Mouse (Mus musculus): ENCODE measurements around the gene Pip4k2a. TPM values are rescaled to one million over a fixed set of nuclear protein-coding genes. Genes with fewer than 3 reads are reported as not detected.

The Pip4k2a gene
- polyA plus RNA-seq, 1 experiment from 2014 or later: 12.7 TPM

- H3K4me3 ChIP-seq: peak overlapping the region; percentile 58
- H3K27ac ChIP-seq (replicated peaks): peak overlapping the region; percentile 90
- no peaks in the 10 kb centered on the region for H3K36me3 ChIP-seq
- no peaks in the 10 kb centered on the region for H3K27me3 ChIP-seq
- H3K4me2 ChIP-seq: peak overlapping the region; percentile 92
- peak; percentile 82 for ATAC-seq (ENCODE audit: low read depth)
- peak overlapping the region; percentile 76 for H3K9ac ChIP-seq
- no peaks in the 10 kb centered on the region for H3K9me3 ChIP-seq
- H3K4me1 ChIP-seq (replicated peaks): peaks cover 22% of the 10 kb centered on the region
- WGBS: under 1% methylated on average over 46 of the region's 46 CpGs
Observed at GRCm38 (mm10) chr2:18997387-18997971, 447 bp downstream of the Pip4k2a start.

GRCm38 (mm10) chr2:18996451-18997211, 1.3 kb downstream of the Pip4k2a start:
- WGBS: under 1% methylated on average over 25 of the region's 25 CpGs
- peak overlapping the region; percentile 76 for H3K9ac ChIP-seq
- ATAC-seq (ENCODE audit: low read depth): no peak
- H3K9me3 ChIP-seq: 0 out of 2 replicates have a peak, but pooled peaks cover 4% of the 10 kb centered on the region
- H3K27me3 ChIP-seq: no peaks in the 10 kb centered on the region
- H3K4me2 ChIP-seq: peak overlapping the region; percentile 92
- peaks cover 25% of the 10 kb centered on the region for H3K4me1 ChIP-seq (replicated peaks)
- no peak overlapping the region for H3K27ac ChIP-seq (replicated peaks)
- no peaks in the 10 kb centered on the region; the same call in 1 of the 2 replicates for H3K36me3 ChIP-seq
- peak overlapping the region; percentile 58 for H3K4me3 ChIP-seq

- 63% methylated on average over 7 of the region's 7 CpGs for WGBS
- Histone ChIP-seq H3K4me3 (no peak overlapping the region), H3K9me3 (peaks cover 10% of the 10 kb centered on the region; the same call in 1 of the 2 replicates), H3K27ac (replicated peaks) (no peak overlapping the region), H3K4me2 (no peak overlapping the region), H3K36me3 (no peaks in the 10 kb centered on the region; the same call in 1 of the 2 replicates), H3K4me1 (replicated peaks) (peaks cover 19% of the 10 kb centered on the region), H3K27me3 (no peaks in the 10 kb centered on the region), H3K9ac (no peak overlapping the region)
- no peak for ATAC-seq (ENCODE audit: low read depth)
Observed at GRCm38 (mm10) chr2:18992512-18993510, 5.1 kb downstream of the Pip4k2a start.

- H3K9ac ChIP-seq: no peak overlapping the region
- H3K36me3 ChIP-seq: no peaks in the 10 kb centered on the region; the same call in none of the 2 replicates
- H3K27me3 ChIP-seq: no peaks in the 10 kb centered on the region
- H3K9me3 ChIP-seq: peaks cover 10% of the 10 kb centered on the region; the same call in 1 of the 2 replicates
- 91% methylated on average over 3 of the region's 3 CpGs for WGBS
- H3K4me2 ChIP-seq: no peak overlapping the region
- ATAC-seq (ENCODE audit: low read depth): no peak
- no peak overlapping the region for H3K4me3 ChIP-seq
- H3K27ac ChIP-seq (replicated peaks): no peak overlapping the region
- peaks cover 4% of the 10 kb centered on the region; the same call in 1 of the 2 replicates for H3K4me1 ChIP-seq (replicated peaks)
Observed at GRCm38 (mm10) chr2:18988885-18989284, 9.0 kb downstream of the Pip4k2a start.

- H3K4me2 ChIP-seq: no peak overlapping the region
- H3K36me3 ChIP-seq: no peaks in the 10 kb centered on the region; the same call in 1 of the 2 replicates
- no peak overlapping the region for H3K9ac ChIP-seq
- H3K4me3 ChIP-seq: no peak overlapping the region
- no peak for ATAC-seq (ENCODE audit: low read depth)
- H3K27ac ChIP-seq (replicated peaks): no peak overlapping the region
- H3K4me1 ChIP-seq (replicated peaks): no peaks in the 10 kb centered on the region
- no peaks in the 10 kb centered on the region for H3K9me3 ChIP-seq
- H3K27me3 ChIP-seq: no peaks in the 10 kb centered on the region
- WGBS: 78% methylated on average over 3 of the region's 3 CpGs
Observed at GRCm38 (mm10) chr2:18985506-18985905, 12.4 kb downstream of the Pip4k2a start.

GRCm38 (mm10) chr2:18984095-18984847, 13.7 kb downstream of the Pip4k2a start:
- ATAC-seq (ENCODE audit: low read depth): no peak
- Histone ChIP-seq H3K4me1 (replicated peaks) (peaks cover 10% of the 10 kb centered on the region), H3K4me2 (no peak overlapping the region), H3K27me3 (no peaks in the 10 kb centered on the region), H3K4me3 (no peak overlapping the region), H3K9me3 (no peaks in the 10 kb centered on the region), H3K36me3 (no peaks in the 10 kb centered on the region; the same call in 1 of the 2 replicates), H3K27ac (replicated peaks) (no peak overlapping the region), H3K9ac (no peak overlapping the region)
- WGBS: 93% methylated on average over 15 of the region's 15 CpGs

- Histone ChIP-seq H3K4me2 (no peak overlapping the region), H3K4me3 (no peak overlapping the region), H3K36me3 (no peaks in the 10 kb centered on the region; the same call in 1 of the 2 replicates), H3K9me3 (no peaks in the 10 kb centered on the region), H3K4me1 (replicated peaks) (peaks cover 13% of the 10 kb centered on the region), H3K9ac (no peak overlapping the region), H3K27me3 (no peaks in the 10 kb centered on the region), H3K27ac (replicated peaks) (no peak overlapping the region)
- ATAC-seq (ENCODE audit: low read depth): no peak
Observed at GRCm38 (mm10) chr2:18983546-18983945, 14.4 kb downstream of the Pip4k2a start.

GRCm38 (mm10) chr2:18982581-18982980, 15.3 kb downstream of the Pip4k2a start:
- ATAC-seq (ENCODE audit: low read depth): no peak
- H3K4me1 ChIP-seq (replicated peaks): peaks cover 13% of the 10 kb centered on the region
- H3K9ac ChIP-seq: no peak overlapping the region
- H3K4me2 ChIP-seq: no peak overlapping the region
- no peaks in the 10 kb centered on the region; the same call in 1 of the 2 replicates for H3K36me3 ChIP-seq
- 78% methylated on average over 6 of the region's 6 CpGs for WGBS
- no peaks in the 10 kb centered on the region for H3K9me3 ChIP-seq
- no peaks in the 10 kb centered on the region for H3K27me3 ChIP-seq
- H3K4me3 ChIP-seq: no peak overlapping the region
- no peak overlapping the region for H3K27ac ChIP-seq (replicated peaks)

- ATAC-seq (ENCODE audit: low read depth): peak; percentile 24; the same call in 1 of the 2 replicates
- Histone ChIP-seq H3K36me3 (no peaks in the 10 kb centered on the region; the same call in 1 of the 2 replicates), H3K4me1 (replicated peaks) (peaks cover 13% of the 10 kb centered on the region), H3K9me3 (no peaks in the 10 kb centered on the region), H3K4me2 (no peak overlapping the region), H3K9ac (no peak overlapping the region), H3K27ac (replicated peaks) (0 out of 2 replicates have a peak overlapping the region, but pooled peaks have one; percentile 40), H3K27me3 (no peaks in the 10 kb centered on the region), H3K4me3 (no peak overlapping the region)
- 53% methylated on average over 7 of the region's 7 CpGs for WGBS
Observed at GRCm38 (mm10) chr2:18979675-18980074, 18.3 kb downstream of the Pip4k2a start.

- H3K4me1 ChIP-seq (replicated peaks): peaks cover 13% of the 10 kb centered on the region
- ATAC-seq (ENCODE audit: low read depth): no peak
Observed at GRCm38 (mm10) chr2:18979046-18979445, 18.9 kb downstream of the Pip4k2a start.

GRCm38 (mm10) chr2:18977201-18977805, 20.6 kb downstream of the Pip4k2a start:
- no peak overlapping the region for H3K4me2 ChIP-seq
- WGBS: 88% methylated on average over 10 of the region's 10 CpGs
- H3K9me3 ChIP-seq: no peaks in the 10 kb centered on the region
- ATAC-seq (ENCODE audit: low read depth): no peak
- H3K9ac ChIP-seq: no peak overlapping the region
- no peaks in the 10 kb centered on the region for H3K27me3 ChIP-seq
- peaks cover 13% of the 10 kb centered on the region for H3K4me1 ChIP-seq (replicated peaks)
- H3K36me3 ChIP-seq: no peaks in the 10 kb centered on the region
- no peak overlapping the region for H3K27ac ChIP-seq (replicated peaks)
- H3K4me3 ChIP-seq: no peak overlapping the region

More at GRCm38 (mm10) chr2:18979046-18979445, 18.9 kb downstream of the Pip4k2a start:
- Histone ChIP-seq H3K9ac (no peak overlapping the region), H3K9me3 (no peaks in the 10 kb centered on the region), H3K4me2 (no peak overlapping the region), H3K27me3 (no peaks in the 10 kb centered on the region), H3K27ac (replicated peaks) (no peak overlapping the region), H3K4me3 (no peak overlapping the region), H3K36me3 (no peaks in the 10 kb centered on the region)
- WGBS: 85% methylated on average over 4 of the region's 4 CpGs

Measured in neural tube, embryonic 13.5 days (tissue).